Mouse (Mus musculus) heart, postnatal 0 days (tissue): Measurements from ENCODE around the gene Efcab9.

Experiments
- CTCF ChIP-seq: IDR thresholded peaks from 2 replicates; pipeline ENCODE4 v1.5.1; 2016; ENCODE audit warnings: antibody characterized with exemption, control low read depth, low read depth
- EP300 ChIP-seq: IDR thresholded peaks from 2 replicates; pipeline ENCODE4 v1.6.1; 2016; ENCODE audit warnings: antibody characterized with exemption, low read depth

DNA sequence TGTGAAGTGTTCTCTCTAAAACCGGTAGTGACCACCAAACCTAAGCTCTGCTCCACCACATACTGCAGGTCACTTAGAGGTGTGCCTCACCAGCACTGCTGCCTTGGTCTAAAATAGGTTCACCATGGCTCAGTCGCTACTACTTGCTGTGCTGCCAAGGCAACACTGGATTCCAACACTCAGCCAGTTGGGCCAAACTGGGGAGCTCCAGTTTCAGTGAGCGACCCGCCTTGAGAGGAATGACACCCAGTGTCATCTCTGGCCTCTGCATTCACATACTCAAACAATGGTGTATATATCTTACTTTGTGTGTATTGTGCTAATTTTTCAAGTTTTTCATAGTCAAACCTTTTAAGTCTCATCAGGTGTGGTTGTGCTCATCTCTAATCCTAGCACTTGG, 13.1 kb downstream of the Efcab9 start:
- TF ChIP-seq CTCF (no peak), EP300 (no peak)
